Mouse (Mus musculus): ENCODE results near the gene Kbtbd6. TPM values are rescaled to one million over a fixed set of nuclear protein-coding genes. Genes with fewer than 3 reads are reported as not detected.

Kbtbd6 gene
- polyA plus RNA-seq, 1 experiment from 2014 or later = 4.3 TPM

DNA sequence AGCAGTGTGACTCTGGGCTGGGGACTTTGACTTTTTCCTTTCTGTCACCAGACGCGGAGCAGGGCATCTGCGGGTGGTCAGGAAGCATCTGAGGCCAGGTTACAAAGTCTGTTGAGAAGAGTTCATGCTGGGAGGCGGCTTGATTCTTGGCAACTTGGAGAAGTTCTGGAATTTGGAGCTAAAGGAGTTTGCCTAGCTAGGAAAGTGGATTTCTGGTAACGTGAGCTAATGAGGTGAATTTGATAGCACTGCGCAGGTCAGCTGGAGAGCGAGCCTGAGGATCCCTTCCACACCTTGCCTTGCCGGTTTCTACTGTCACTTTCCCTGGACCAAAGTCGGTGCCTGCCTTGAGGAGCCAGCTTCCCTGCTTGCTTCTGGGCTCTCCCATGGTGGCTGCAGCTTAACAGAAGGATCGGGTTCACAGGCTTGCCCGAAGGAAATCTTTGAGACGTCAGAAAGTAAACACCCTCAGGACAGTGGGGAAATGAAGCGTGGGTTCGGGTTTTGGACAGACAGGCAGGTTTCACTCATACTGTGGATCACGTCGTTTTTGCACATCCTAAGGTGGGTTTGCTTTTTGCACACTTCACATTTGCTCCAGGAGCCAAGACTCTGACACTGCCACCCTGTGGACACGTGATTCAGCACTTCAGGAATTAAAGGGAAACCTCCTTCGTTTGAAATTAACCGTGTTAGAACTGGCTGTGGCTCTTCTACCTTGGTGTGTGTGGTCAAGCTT, 35.5 kb downstream of the Kbtbd6 start:
- peak; percentile 60 for ATAC-seq (replicated peaks; ENCODE audit: low FRiP score)
- 5% methylated on average over 19 of the region's 19 CpGs for WGBS
- Histone ChIP-seq H3K9ac (ENCODE audit: low read depth, low read length) (peak overlapping the region; percentile 64), H3K27ac (ENCODE audit: low read depth, low read length) (peak overlapping the region; percentile 71), H3K4me2 (peak overlapping the region; percentile 92), H3K4me3 (ENCODE audit: low read depth, low read length) (peak overlapping the region; percentile 56), H3K36me3 (ENCODE audit: control insufficient read depth, insufficient read depth, low read length) (no peaks in the 10 kb centered on the region), H3K9me3 (ENCODE audit: control insufficient read depth, low read length) (no peaks in the 10 kb centered on the region), H3K4me1 (replicated peaks; ENCODE audit: control insufficient read depth, insufficient read depth, low read length) (peaks cover 41% of the 10 kb centered on the region), H3K27me3 (replicated peaks; ENCODE audit: control insufficient read depth, insufficient read depth, low read length) (no peaks in the 10 kb centered on the region)
- no peak for DNase-seq (ENCODE audit: low spot score)

DNA sequence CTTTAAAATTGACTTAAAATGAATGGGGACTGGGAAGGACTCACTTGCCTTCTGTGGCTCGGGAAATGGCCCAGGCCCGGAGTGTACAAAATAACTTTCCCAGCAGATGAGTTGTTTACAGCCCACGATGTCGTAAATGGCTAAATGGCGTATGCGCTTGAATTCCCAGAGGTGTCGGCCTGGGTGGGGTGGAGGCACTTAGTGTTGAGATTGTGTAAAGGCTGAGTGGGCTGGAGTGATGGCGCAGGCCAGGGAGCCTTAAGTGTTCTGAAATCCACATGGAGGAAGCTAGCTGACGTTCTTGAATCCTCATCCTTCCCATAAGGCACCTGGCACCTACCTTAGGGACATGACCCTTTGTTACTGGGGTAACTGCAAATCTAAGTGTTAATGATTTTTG, 36.9 kb downstream of the Kbtbd6 start:
- DNase-seq (ENCODE audit: low spot score) (no peak), ATAC-seq (replicated peaks; ENCODE audit: low FRiP score) (no peak)
- H3K4me1 ChIP-seq (replicated peaks; ENCODE audit: control insufficient read depth, insufficient read depth, low read length) = peaks cover 35% of the 10 kb centered on the region
- H3K27me3 ChIP-seq (replicated peaks; ENCODE audit: control insufficient read depth, insufficient read depth, low read length) = no peaks in the 10 kb centered on the region
- H3K36me3 ChIP-seq (ENCODE audit: control insufficient read depth, insufficient read depth, low read length) = no peaks in the 10 kb centered on the region
- WGBS = 83% methylated on average over 9 of the region's 9 CpGs
- no peak overlapping the region for H3K9ac ChIP-seq (ENCODE audit: low read depth, low read length)
- no peak overlapping the region for H3K4me3 ChIP-seq (ENCODE audit: low read depth, low read length)
- no peak overlapping the region for H3K4me2 ChIP-seq
- no peaks in the 10 kb centered on the region for H3K9me3 ChIP-seq (ENCODE audit: control insufficient read depth, low read length)
- H3K27ac ChIP-seq (ENCODE audit: low read depth, low read length) = no peak overlapping the region

DNA sequence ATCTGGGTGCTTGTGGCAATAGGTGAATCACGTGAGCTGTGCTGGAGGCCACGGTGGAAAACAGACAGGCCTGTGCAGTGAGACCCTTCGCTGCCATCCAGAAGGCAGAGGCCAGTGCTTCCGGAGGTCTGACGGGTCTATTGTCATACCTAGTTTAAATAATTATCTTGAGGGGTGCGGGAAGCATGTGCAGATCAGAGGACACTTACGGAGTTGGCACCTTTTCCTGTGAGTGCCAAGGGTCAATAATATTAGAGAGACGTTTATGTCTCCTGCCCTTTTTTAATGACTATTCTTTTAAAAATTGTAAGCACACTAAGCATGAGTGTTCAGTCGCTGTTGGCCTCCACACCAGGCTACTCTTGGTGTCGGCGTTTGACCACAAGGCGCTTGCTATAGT, 37.5 kb downstream of the Kbtbd6 start:
- ATAC-seq (replicated peaks; ENCODE audit: low FRiP score) (no peak), DNase-seq (ENCODE audit: low spot score) (no peak)
- 74% methylated on average over 12 of the region's 12 CpGs for WGBS
- Histone ChIP-seq H3K4me2 (no peak overlapping the region), H3K4me3 (ENCODE audit: low read depth, low read length) (no peak overlapping the region), H3K36me3 (ENCODE audit: control insufficient read depth, insufficient read depth, low read length) (no peaks in the 10 kb centered on the region), H3K9me3 (ENCODE audit: control insufficient read depth, low read length) (no peaks in the 10 kb centered on the region), H3K4me1 (replicated peaks; ENCODE audit: control insufficient read depth, insufficient read depth, low read length) (peaks cover 28% of the 10 kb centered on the region), H3K27ac (ENCODE audit: low read depth, low read length) (no peak overlapping the region), H3K9ac (ENCODE audit: low read depth, low read length) (no peak overlapping the region), H3K27me3 (replicated peaks; ENCODE audit: control insufficient read depth, insufficient read depth, low read length) (no peaks in the 10 kb centered on the region)

DNA sequence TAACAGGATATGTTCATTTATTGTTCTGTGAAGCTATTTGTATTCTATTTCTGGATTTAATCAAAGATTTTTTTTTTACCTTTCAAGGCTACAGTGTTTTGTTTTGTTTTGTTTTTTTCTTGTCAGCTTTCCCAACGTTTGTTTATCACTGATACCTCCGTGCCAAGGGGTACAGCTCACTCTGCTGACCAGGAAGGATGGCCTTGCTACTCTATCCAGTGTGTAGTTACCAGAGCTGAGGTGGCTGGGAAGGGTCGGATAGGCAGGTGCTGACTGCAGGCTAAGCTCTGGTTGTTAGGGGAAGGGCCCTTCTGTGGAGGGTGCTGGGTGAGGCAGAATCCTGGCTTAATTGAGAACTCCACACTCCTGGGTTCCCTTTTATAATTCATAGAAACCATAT, 38.6 kb downstream of the Kbtbd6 start:
- Histone ChIP-seq H3K36me3 (ENCODE audit: control insufficient read depth, insufficient read depth, low read length) (no peaks in the 10 kb centered on the region), H3K9ac (ENCODE audit: low read depth, low read length) (no peak overlapping the region), H3K27me3 (replicated peaks; ENCODE audit: control insufficient read depth, insufficient read depth, low read length) (no peaks in the 10 kb centered on the region), H3K9me3 (ENCODE audit: control insufficient read depth, low read length) (no peaks in the 10 kb centered on the region), H3K4me1 (replicated peaks; ENCODE audit: control insufficient read depth, insufficient read depth, low read length) (peaks cover 22% of the 10 kb centered on the region), H3K4me2 (no peak overlapping the region), H3K4me3 (ENCODE audit: low read depth, low read length) (no peak overlapping the region), H3K27ac (ENCODE audit: low read depth, low read length) (no peak overlapping the region)
- 69% methylated on average over 3 of the region's 3 CpGs for WGBS
- no peak for DNase-seq (ENCODE audit: low spot score)
- no peak for ATAC-seq (replicated peaks; ENCODE audit: low FRiP score)

DNA sequence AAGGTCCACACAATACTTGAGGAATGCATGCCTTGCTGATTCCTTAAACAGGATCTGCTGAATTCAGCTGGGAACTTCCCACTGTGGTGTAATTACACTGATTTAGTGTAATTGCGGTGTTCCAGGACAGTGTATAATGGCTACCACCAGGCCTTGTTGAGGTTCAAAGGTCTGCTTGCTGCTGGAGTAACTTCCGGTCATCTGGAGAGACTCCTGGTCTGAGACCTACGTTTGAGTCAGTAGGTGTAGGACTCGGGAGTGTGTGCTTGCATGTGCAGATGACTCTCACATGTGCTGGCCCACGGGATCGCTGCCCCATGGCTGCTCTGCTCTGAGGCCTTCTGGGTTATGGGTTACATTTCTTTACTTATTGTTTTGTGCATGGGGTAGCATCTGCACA, 42.7 kb downstream of the Kbtbd6 start:
- 80% methylated on average over 6 of the region's 6 CpGs for WGBS
- H3K9ac ChIP-seq (ENCODE audit: low read depth, low read length) = no peak overlapping the region
- H3K9me3 ChIP-seq (ENCODE audit: control insufficient read depth, low read length) = no peaks in the 10 kb centered on the region
- H3K36me3 ChIP-seq (ENCODE audit: control insufficient read depth, insufficient read depth, low read length) = no peaks in the 10 kb centered on the region
- H3K27ac ChIP-seq (ENCODE audit: low read depth, low read length) = no peak overlapping the region
- H3K4me3 ChIP-seq (ENCODE audit: low read depth, low read length) = no peak overlapping the region
- ATAC-seq (replicated peaks; ENCODE audit: low FRiP score) = no peak
- peaks cover 6% of the 10 kb centered on the region for H3K4me1 ChIP-seq (replicated peaks; ENCODE audit: control insufficient read depth, insufficient read depth, low read length)
- no peak overlapping the region for H3K4me2 ChIP-seq
- no peak for DNase-seq (ENCODE audit: low spot score)
- H3K27me3 ChIP-seq (replicated peaks; ENCODE audit: control insufficient read depth, insufficient read depth, low read length) = no peaks in the 10 kb centered on the region

DNA sequence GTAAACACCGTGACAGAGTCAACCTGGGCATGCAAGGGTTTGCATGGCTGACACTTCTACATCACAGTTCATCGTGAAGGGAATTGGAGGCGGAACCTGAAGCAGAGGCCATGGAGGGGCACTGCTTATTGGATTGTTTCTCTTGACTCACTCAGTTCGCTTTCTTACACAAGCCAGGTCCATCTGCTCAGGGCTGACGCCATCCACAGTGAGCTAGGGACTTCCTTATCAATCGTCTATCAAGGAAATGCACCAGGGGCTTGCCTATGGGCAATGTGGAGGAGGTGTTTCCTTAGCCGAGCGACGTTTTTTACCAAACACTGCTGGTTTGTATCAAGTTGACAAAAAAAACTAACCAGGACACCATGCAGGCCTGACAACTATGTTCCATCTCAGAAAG, 47.7 kb downstream of the Kbtbd6 start:
- WGBS = 38% methylated on average over 9 of the region's 9 CpGs
- peak overlapping the region; percentile 29 for H3K4me2 ChIP-seq
- no peaks in the 10 kb centered on the region for H3K9me3 ChIP-seq (ENCODE audit: control insufficient read depth, low read length)
- H3K27me3 ChIP-seq (replicated peaks; ENCODE audit: control insufficient read depth, insufficient read depth, low read length) = no peaks in the 10 kb centered on the region
- H3K4me1 ChIP-seq (replicated peaks; ENCODE audit: control insufficient read depth, insufficient read depth, low read length) = peaks cover 20% of the 10 kb centered on the region
- H3K27ac ChIP-seq (ENCODE audit: low read depth, low read length) = peak overlapping the region; percentile 37; the same call in 1 of the 2 replicates
- no peaks in the 10 kb centered on the region for H3K36me3 ChIP-seq (ENCODE audit: control insufficient read depth, insufficient read depth, low read length)
- peak; percentile 57 for ATAC-seq (replicated peaks; ENCODE audit: low FRiP score)
- no peak overlapping the region for H3K9ac ChIP-seq (ENCODE audit: low read depth, low read length)
- H3K4me3 ChIP-seq (ENCODE audit: low read depth, low read length) = no peak overlapping the region
- no peak for DNase-seq (ENCODE audit: low spot score)

DNA sequence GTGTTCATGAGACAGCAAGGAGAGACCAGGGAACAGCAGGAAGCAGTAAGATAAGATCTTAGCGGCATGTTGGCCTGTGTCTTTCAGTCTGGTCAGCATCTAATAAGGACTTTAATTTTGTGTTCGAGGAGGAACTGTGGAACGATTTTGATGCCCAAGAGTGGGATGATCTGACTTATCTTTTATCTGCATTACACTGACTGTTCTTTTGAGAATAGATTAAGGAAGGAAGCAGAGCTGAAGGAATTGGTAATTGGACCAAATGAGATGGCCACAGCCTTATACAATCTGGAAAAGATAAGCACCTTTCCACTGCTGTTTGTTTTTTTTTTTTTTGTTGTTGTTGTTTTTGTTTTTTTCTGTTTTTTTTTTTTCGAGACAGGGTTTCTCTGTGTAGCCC, 49.1 kb downstream of the Kbtbd6 start:
- ATAC-seq (replicated peaks; ENCODE audit: low FRiP score) (peak; percentile 50; the same call in 1 of the 2 replicates), DNase-seq (ENCODE audit: low spot score) (no peak)
- 40% methylated on average over 4 of the region's 4 CpGs for WGBS
- Histone ChIP-seq H3K9me3 (ENCODE audit: control insufficient read depth, low read length) (no peaks in the 10 kb centered on the region), H3K9ac (ENCODE audit: low read depth, low read length) (no peak overlapping the region), H3K27me3 (replicated peaks; ENCODE audit: control insufficient read depth, insufficient read depth, low read length) (no peaks in the 10 kb centered on the region), H3K36me3 (ENCODE audit: control insufficient read depth, insufficient read depth, low read length) (no peaks in the 10 kb centered on the region), H3K4me3 (ENCODE audit: low read depth, low read length) (no peak overlapping the region), H3K27ac (ENCODE audit: low read depth, low read length) (no peak overlapping the region), H3K4me1 (replicated peaks; ENCODE audit: control insufficient read depth, insufficient read depth, low read length) (peaks cover 20% of the 10 kb centered on the region), H3K4me2 (no peak overlapping the region)

DNA sequence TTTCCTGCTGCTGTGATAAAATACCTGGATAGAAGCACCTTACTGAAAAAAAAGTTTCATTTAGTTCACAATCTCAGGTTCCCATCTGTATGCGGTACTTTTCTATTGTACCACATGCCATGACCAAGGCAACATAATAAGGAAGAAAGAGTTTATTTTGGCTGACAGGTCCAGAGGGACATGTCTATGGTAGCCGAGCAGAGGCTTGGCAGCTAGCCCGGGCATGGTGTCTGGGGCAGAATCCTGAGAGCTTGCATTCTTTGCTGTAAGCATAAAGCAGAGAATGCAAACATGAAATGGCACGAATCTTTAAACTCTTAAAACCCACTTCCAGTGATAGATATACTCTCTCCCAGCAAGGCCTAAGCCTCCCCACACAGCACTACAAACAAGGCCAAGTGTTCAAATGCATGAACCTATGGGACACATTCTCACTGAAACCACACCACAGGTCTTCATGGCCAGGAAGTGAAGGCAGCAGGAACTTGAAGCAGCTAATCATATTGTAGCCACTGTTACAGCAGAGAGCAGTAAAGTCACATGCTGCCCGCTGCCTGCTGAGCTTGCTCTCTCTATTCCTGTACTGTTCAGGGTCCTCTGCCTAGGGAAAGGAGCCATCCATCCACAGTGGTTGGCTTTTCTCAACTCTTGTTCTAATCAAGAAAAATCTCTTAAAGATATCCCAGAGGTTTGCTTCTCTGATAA, 51.9 kb downstream of the Kbtbd6 start:
- H3K27ac ChIP-seq (ENCODE audit: low read depth, low read length) = no peak overlapping the region
- 78% methylated on average over 5 of the region's 5 CpGs for WGBS
- H3K27me3 ChIP-seq (replicated peaks; ENCODE audit: control insufficient read depth, insufficient read depth, low read length) = no peaks in the 10 kb centered on the region
- H3K4me3 ChIP-seq (ENCODE audit: low read depth, low read length) = no peak overlapping the region
- peaks cover 27% of the 10 kb centered on the region for H3K4me1 ChIP-seq (replicated peaks; ENCODE audit: control insufficient read depth, insufficient read depth, low read length)
- no peak for DNase-seq (ENCODE audit: low spot score)
- no peak overlapping the region for H3K9ac ChIP-seq (ENCODE audit: low read depth, low read length)
- no peaks in the 10 kb centered on the region for H3K36me3 ChIP-seq (ENCODE audit: control insufficient read depth, insufficient read depth, low read length)
- no peaks in the 10 kb centered on the region for H3K9me3 ChIP-seq (ENCODE audit: control insufficient read depth, low read length)
- no peak for ATAC-seq (replicated peaks; ENCODE audit: low FRiP score)
- H3K4me2 ChIP-seq = no peak overlapping the region
